Mouse (Mus musculus): ENCODE data around the gene Mxi1. TPM values are rescaled to one million over a fixed set of nuclear protein-coding genes. Genes with fewer than 3 reads are reported as not detected.

Mxi1 gene
- polyA plus RNA-seq, 2 experiments: 16.5 to 27.7 TPM

DNA sequence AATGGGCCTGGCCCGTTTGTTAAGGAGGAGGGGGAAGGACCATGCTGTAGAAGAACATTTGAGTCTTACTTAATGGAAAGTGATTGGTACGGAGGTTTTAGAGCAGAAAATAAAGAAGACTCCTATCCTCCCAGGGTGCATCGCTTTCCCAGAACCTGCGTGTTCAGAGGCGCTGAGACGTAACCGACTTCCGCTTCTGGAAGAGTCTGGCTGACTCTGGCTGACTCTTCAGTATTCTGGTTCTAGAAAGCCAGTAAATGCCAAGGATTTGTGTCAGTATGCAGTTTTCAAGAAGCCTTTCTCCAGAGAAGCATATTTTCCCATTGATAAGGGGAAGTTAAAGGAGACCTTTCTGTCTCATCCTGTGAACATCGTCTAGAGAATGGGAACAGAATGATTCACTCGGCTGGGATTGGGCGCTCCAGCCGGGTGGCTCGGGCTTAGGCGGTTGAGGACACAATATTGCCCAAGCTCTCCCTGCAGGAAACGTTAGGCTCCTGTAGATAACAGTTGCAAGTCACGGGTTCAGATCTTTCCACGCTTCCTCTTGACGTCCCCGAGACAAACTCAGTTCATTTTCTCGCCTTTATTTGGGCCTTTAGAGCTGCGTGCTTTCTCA lies 21.7 kb downstream of the Mxi1 start:
- peaks cover 8% of the 10 kb centered on the region for H3K36me3 ChIP-seq (replicated peaks; ENCODE audit: control insufficient read depth, insufficient read depth, low read depth)
- no peaks in the 10 kb centered on the region for H3K27me3 ChIP-seq (ENCODE audit: control insufficient read depth, insufficient read depth, low read length)
- TF ChIP-seq CTCF (IDR thresholded peaks at IDR 0.05; ENCODE audit: low read depth): no peak
- TF ChIP-seq EP300 (IDR thresholded peaks at IDR 0.05; ENCODE audit: low read depth): no peak
- DNase-seq (ENCODE audit: low read depth in 3 of 3, low spot score in 3 of 3) (no peak), ATAC-seq (ENCODE audit: insufficient read depth) (no peak)
- no peak overlapping the region for H3K9ac ChIP-seq (replicated peaks)
- 59% methylated on average over 21 of the region's 21 CpGs for WGBS (ENCODE audit: insufficient replicate concordance)
- no peak overlapping the region for H3K4me3 ChIP-seq (ENCODE audit: insufficient read depth in 1 of 2, low read depth in 2 of 2, low read length in 2 of 2)
- no peak overlapping the region for H3K27ac ChIP-seq
- no peaks in the 10 kb centered on the region for H3K9me3 ChIP-seq (ENCODE audit: control insufficient read depth, low read length)
- peaks cover 7 to 23% of the 10 kb centered on the region in 2 experiments for H3K4me1 ChIP-seq (replicated peaks; ENCODE audit: control insufficient read depth in 2 of 2, insufficient read depth in 2 of 2, low read length in 1 of 2)
- H3K4me2 ChIP-seq (ENCODE audit: low read depth): 0 out of 2 replicates have a peak overlapping the region, but pooled peaks have one; percentile 1

DNA sequence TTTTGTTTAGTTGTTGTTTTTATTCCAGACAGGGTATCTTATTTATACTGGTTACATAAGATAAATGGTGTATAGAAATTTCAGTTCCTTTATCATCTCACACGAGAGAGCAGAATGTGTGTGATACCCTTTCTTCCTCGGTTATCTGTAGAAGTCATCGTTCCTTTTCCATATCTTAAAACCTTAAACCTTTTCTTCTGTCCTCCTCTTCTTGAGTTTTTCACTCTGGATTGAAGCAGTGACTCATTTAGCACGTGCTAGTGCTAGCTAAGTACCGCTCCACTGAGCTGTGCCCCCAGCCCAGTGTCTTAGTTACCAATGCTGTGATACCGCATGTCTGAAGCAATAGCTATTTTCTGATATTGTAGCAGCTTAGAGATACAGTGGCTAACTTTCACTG lies 23.4 kb downstream of the Mxi1 start:
- WGBS (ENCODE audit: insufficient replicate concordance): 45% methylated on average over 6 of the region's 6 CpGs
- Histone ChIP-seq H3K4me1 (replicated peaks; ENCODE audit: control insufficient read depth in 2 of 2, insufficient read depth in 2 of 2, low read length in 1 of 2) (peaks cover 7 to 12% of the 10 kb centered on the region in 2 experiments), H3K27me3 (ENCODE audit: control insufficient read depth, insufficient read depth, low read length) (no peaks in the 10 kb centered on the region), H3K9me3 (ENCODE audit: control insufficient read depth, low read length) (no peaks in the 10 kb centered on the region), H3K36me3 (replicated peaks; ENCODE audit: control insufficient read depth, insufficient read depth, low read depth) (peaks cover 8% of the 10 kb centered on the region), H3K4me3 (ENCODE audit: insufficient read depth in 1 of 2, low read depth in 2 of 2, low read length in 2 of 2) (no peak overlapping the region), H3K9ac (replicated peaks) (no peak overlapping the region), H3K27ac (no peak overlapping the region), H3K4me2 (ENCODE audit: low read depth) (no peak overlapping the region)
- TF ChIP-seq EP300 (IDR thresholded peaks at IDR 0.05; ENCODE audit: low read depth) (0 out of 2 replicates have a peak, but pooled peaks have one; percentile 29), CTCF (IDR thresholded peaks at IDR 0.05; ENCODE audit: low read depth) (no peak)
- no peak for DNase-seq (ENCODE audit: low read depth in 3 of 3, low spot score in 3 of 3)
- ATAC-seq (ENCODE audit: insufficient read depth): no peak

DNA sequence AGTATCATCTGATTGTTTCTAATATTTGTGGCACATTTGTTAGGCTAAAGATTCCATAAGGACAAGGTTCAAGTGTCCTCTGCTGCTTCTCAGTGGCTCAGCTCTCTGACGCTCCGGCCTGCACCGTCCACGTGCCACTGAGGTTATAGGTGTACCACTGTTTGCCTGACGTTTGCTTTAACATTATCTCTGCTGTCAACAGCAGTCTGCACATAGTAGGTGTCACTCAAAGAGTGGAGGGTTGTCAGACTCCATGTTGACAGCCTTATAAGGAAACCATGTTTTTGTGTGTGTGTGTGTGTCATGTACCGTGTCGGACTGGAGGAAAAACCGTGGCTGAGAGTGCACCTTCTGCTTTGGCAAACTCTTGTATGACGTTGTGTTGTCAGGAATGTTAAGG lies 24.9 kb downstream of the Mxi1 start:
- ATAC-seq (ENCODE audit: insufficient read depth): no peak
- DNase-seq (ENCODE audit: low read depth in 3 of 3, low spot score in 3 of 3): no peak
- no peak overlapping the region for H3K9ac ChIP-seq (replicated peaks)
- no peak overlapping the region for H3K4me2 ChIP-seq (ENCODE audit: low read depth)
- no peaks in the 10 kb centered on the region for H3K27me3 ChIP-seq (ENCODE audit: control insufficient read depth, insufficient read depth, low read length)
- H3K4me3 ChIP-seq (ENCODE audit: insufficient read depth in 1 of 2, low read depth in 2 of 2, low read length in 2 of 2): no peak overlapping the region
- H3K9me3 ChIP-seq (ENCODE audit: control insufficient read depth, low read length): no peaks in the 10 kb centered on the region
- TF ChIP-seq CTCF (IDR thresholded peaks at IDR 0.05; ENCODE audit: low read depth) (no peak), EP300 (IDR thresholded peaks at IDR 0.05; ENCODE audit: low read depth) (no peak)
- 87% methylated on average over 9 of the region's 9 CpGs for whole genome bisulfite sequencing (ENCODE audit: insufficient replicate concordance)
- peaks cover 8% of the 10 kb centered on the region for H3K36me3 ChIP-seq (replicated peaks; ENCODE audit: control insufficient read depth, insufficient read depth, low read depth)
- no peak overlapping the region for H3K27ac ChIP-seq
- H3K4me1 ChIP-seq (replicated peaks; ENCODE audit: control insufficient read depth in 2 of 2, insufficient read depth in 2 of 2, low read length in 1 of 2): peaks cover 6 to 12% of the 10 kb centered on the region in 2 experiments

- H3K9ac ChIP-seq (replicated peaks): no peak overlapping the region
- H3K36me3 ChIP-seq (replicated peaks; ENCODE audit: control insufficient read depth, insufficient read depth, low read depth): no peaks in the 10 kb centered on the region; the same call in 1 of the 2 replicates
- H3K9me3 ChIP-seq (ENCODE audit: control insufficient read depth, low read length): no peaks in the 10 kb centered on the region
- TF ChIP-seq EP300 (IDR thresholded peaks at IDR 0.05; ENCODE audit: low read depth) (no peak), CTCF (IDR thresholded peaks at IDR 0.05; ENCODE audit: low read depth) (no peak)
- no peak overlapping the region for H3K27ac ChIP-seq
- H3K4me1 ChIP-seq (replicated peaks; ENCODE audit: control insufficient read depth in 2 of 2, insufficient read depth in 2 of 2, low read length in 1 of 2): peaks cover 0 to 3% of the 10 kb centered on the region in 2 experiments; a peak in 1 of 4 replicates
- ATAC-seq (ENCODE audit: insufficient read depth): 0 out of 2 replicates have a peak, but pooled peaks have one; percentile 21
- 20% methylated on average over 6 of the region's 6 CpGs for WGBS (ENCODE audit: insufficient replicate concordance)
- no peak for DNase-seq (ENCODE audit: low read depth in 3 of 3, low spot score in 3 of 3)
- H3K4me3 ChIP-seq (ENCODE audit: insufficient read depth in 1 of 2, low read depth in 2 of 2, low read length in 2 of 2): no peak overlapping the region
- peak overlapping the region; percentile 15; the same call in 1 of the 2 replicates for H3K4me2 ChIP-seq (ENCODE audit: low read depth)
- H3K27me3 ChIP-seq (ENCODE audit: control insufficient read depth, insufficient read depth, low read length): no peaks in the 10 kb centered on the region
Observed at GRCm38 (mm10) chr19:53340423-53340822, 30.1 kb downstream of the Mxi1 start.

DNA sequence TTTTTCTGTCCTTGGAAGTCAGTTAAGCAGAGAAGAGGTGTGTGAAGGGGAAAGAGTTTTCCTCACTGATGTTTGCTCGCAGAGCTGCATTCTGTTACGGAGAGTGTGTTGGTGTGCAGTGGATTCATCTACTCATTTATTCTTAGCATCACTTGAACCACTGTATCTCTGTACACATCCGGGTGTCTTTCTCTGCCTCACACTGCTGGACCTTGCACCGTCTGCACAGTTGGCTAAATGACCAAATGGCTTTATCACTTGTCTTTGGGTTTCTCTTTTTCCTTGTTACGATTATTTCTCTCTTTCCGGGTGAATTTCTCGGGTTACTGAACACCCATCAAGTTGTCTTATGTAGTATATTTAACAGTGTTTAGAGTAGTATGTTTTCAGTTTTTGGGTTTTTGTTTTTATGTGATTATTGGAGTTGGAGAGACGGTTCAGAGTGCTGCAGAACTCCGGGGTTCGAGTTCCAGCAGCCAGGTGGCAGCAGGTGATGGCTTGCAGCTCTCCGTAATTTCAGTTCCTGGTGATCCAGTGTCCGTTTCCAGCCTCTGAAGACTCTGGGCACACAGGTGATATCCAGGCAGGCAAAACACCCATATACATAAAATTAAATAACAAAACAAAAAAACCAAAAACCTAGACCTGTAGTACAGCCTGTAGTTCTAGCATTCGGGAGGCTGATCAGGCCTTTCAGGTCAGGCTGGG lies 33.0 kb downstream of the Mxi1 start:
- ATAC-seq (ENCODE audit: insufficient read depth): no peak
- H3K4me2 ChIP-seq (ENCODE audit: low read depth): no peak overlapping the region
- H3K4me1 ChIP-seq (replicated peaks; ENCODE audit: control insufficient read depth in 2 of 2, insufficient read depth in 2 of 2, low read length in 1 of 2): peaks cover 0 to 3% of the 10 kb centered on the region in 2 experiments; a peak in 1 of 4 replicates
- H3K36me3 ChIP-seq (replicated peaks; ENCODE audit: control insufficient read depth, insufficient read depth, low read depth): peaks cover 2% of the 10 kb centered on the region; the same call in 1 of the 2 replicates
- H3K9me3 ChIP-seq (ENCODE audit: control insufficient read depth, low read length): no peaks in the 10 kb centered on the region
- H3K27me3 ChIP-seq (ENCODE audit: control insufficient read depth, insufficient read depth, low read length): no peaks in the 10 kb centered on the region
- no peak overlapping the region for H3K4me3 ChIP-seq (ENCODE audit: insufficient read depth in 1 of 2, low read depth in 2 of 2, low read length in 2 of 2)
- WGBS (ENCODE audit: insufficient replicate concordance): 84% methylated on average over 13 of the region's 13 CpGs
- H3K27ac ChIP-seq: no peak overlapping the region
- H3K9ac ChIP-seq (replicated peaks): no peak overlapping the region
- TF ChIP-seq CTCF (IDR thresholded peaks at IDR 0.05; ENCODE audit: low read depth) (no peak), EP300 (IDR thresholded peaks at IDR 0.05; ENCODE audit: low read depth) (no peak)
- DNase-seq (ENCODE audit: low read depth in 3 of 3, low spot score in 3 of 3): no peak

Data from liver, embryonic 14.5 days (tissue).